ENCODE assay signal across 23 mouse cellular contexts in the genomic region with DNA sequence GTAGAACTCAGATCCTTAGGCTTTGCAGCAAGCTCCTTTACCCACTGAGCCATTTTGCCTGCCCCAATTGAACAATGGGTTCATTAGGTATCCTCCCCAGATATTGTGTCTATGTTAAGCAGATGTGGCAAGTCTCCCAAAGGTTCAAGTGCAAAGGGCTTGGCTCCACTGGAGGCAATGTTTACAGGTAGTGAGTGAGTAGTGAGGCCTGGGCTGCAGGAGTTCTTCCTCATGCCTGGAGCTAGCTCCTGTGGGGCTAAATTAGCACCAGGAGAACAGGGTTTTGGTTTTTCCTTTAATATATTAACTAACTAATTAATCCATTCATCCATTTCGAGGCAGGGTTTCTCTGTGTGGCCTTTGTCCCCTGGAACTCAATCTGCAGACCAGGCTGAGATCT. TPM values are rescaled to one million over a fixed set of nuclear protein-coding genes. Genes with fewer than 3 reads are reported as not detected.
DNase-seq lines count a peak whose midpoint lies in the region; TF ChIP-seq lines count a peak whose summit lies in the region.
"Had no signal": no experiment of that assay in that cellular context is flagged by ENCODE, and none has a peak within 500 bp of the region (broad histone marks: within the 10 kb centered on the region; RNA-seq: fewer than 3 reads in every experiment).

No protein-coding gene starts in this region.

- H3K9ac ChIP-seq in liver, adult 2 months (ENCODE audit: low read depth, low read length): 0 out of 2 replicates have a peak overlapping the region, but pooled peaks have one; percentile 43
- H3K9ac ChIP-seq: heart, embryonic 15.5 days; hindbrain, embryonic 14.5 days; liver, embryonic 14.5 days; midbrain, embryonic 13.5 days had no signal

- WGBS in liver, adult 2 months: 12% methylated on average over 1 of the region's 1 CpGs
- 38% methylated on average over 1 of the region's 1 CpGs for WGBS in kidney, adult 2 months
- 18% methylated on average over 1 of the region's 1 CpGs for WGBS in small intestine, adult 2 months

- H3K27me3 ChIP-seq in liver, adult 2 months (ENCODE audit: control insufficient read depth, insufficient read depth, low read length): no peaks in the 10 kb centered on the region
- H3K27me3 ChIP-seq in kidney, adult 2 months (replicated peaks; ENCODE audit: control insufficient read depth, insufficient read depth, low read length): no peaks in the 10 kb centered on the region
- no peaks in the 10 kb centered on the region for H3K27me3 ChIP-seq in small intestine, adult 2 months (ENCODE audit: control insufficient read depth, insufficient read depth, low read length)

- DNase-seq in liver, adult 2 months (ENCODE audit: extremely low read depth, low read depth, low spot score): peak; percentile 95
- no peak for DNase-seq in liver
- DNase-seq in kidney, adult 2 months: peak; percentile 91
- DNase-seq in kidney, postnatal 10 days: peak; percentile 42
- no peak for DNase-seq in embryo, embryonic 11 days
- no peak for DNase-seq in lung, postnatal 14 days
- DNase-seq in right cerebral cortex, postnatal 10 days (ENCODE audit: low spot score in 2 of 2): no peak
- DNase-seq: adrenal gland, postnatal 10 days; cerebellum, adult 9-10 months; gastrocnemius, postnatal 36 days; heart, postnatal 4 days; lung, postnatal 10 days; right cerebral cortex, postnatal 25 days had no signal

- no peak for TF ChIP-seq CTCF in liver, adult 2 months (IDR thresholded peaks at IDR 0.05; ENCODE audit: low read depth, low read length)
- TF ChIP-seq CTCF in kidney, adult 2 months (conservative IDR thresholded peaks at IDR 0.05; ENCODE audit: insufficient read depth, insufficient read length, low read depth, low read length): no peak
- no peak for TF ChIP-seq CTCF in small intestine, adult 2 months (IDR thresholded peaks at IDR 0.05; ENCODE audit: extremely low read depth, insufficient read length, insufficient replicate concordance, low read depth, low read length)

- peaks cover 13% of the 10 kb centered on the region for H3K4me1 ChIP-seq in liver, adult 2 months (ENCODE audit: control insufficient read depth, insufficient read depth, low read length)
- H3K4me1 ChIP-seq in kidney, adult 2 months (ENCODE audit: control insufficient read depth, insufficient read depth, low read length): peaks cover 12% of the 10 kb centered on the region; the same call in 1 of the 2 replicates
- peaks cover 12% of the 10 kb centered on the region; the same call in 1 of the 2 replicates for H3K4me1 ChIP-seq in small intestine, adult 2 months (ENCODE audit: control insufficient read depth, insufficient read depth, insufficient read length, low read length)
- H3K4me1 ChIP-seq: heart, embryonic 15.5 days; limb, embryonic 10.5 days; midbrain, embryonic 13.5 days had no signal

- H3K27ac ChIP-seq in liver, adult 2 months (replicated peaks; ENCODE audit: insufficient read depth, low read depth, low read length): peak overlapping the region; percentile 96
- peak overlapping the region; percentile 96 for H3K27ac ChIP-seq in kidney, adult 2 months (ENCODE audit: insufficient read depth, low read depth, low read length)
- peak overlapping the region; percentile 88 for H3K27ac ChIP-seq in small intestine, adult 2 months (ENCODE audit: insufficient read depth, low read depth, low read length)
- H3K27ac ChIP-seq: embryonic facial prominence, embryonic 10.5 days; heart, embryonic 15.5 days; hindbrain, embryonic 14.5 days; layer of hippocampus, adult 2 months; limb, embryonic 10.5 days; midbrain, embryonic 13.5 days had no signal

- no peak for TF ChIP-seq POLR2A in liver, adult 2 months (IDR thresholded peaks at IDR 0.05; ENCODE audit: extremely low read depth, insufficient read depth, low read length)
- no peak for TF ChIP-seq POLR2A in kidney, adult 2 months (IDR thresholded peaks at IDR 0.05; ENCODE audit: low read depth, low read length)
- TF ChIP-seq POLR2A in small intestine, adult 2 months (IDR thresholded peaks at IDR 0.05; ENCODE audit: low read depth, low read length): no peak

- no peaks in the 10 kb centered on the region for H3K36me3 ChIP-seq in liver, adult 2 months (ENCODE audit: control insufficient read depth, insufficient read depth, low read length)
- H3K36me3 ChIP-seq in kidney, adult 2 months (ENCODE audit: control insufficient read depth, insufficient read depth, low read length): no peaks in the 10 kb centered on the region
- no peaks in the 10 kb centered on the region for H3K36me3 ChIP-seq in small intestine, adult 2 months (ENCODE audit: control insufficient read depth, insufficient read depth, low read length)
- H3K36me3 ChIP-seq: embryonic facial prominence, embryonic 10.5 days; heart, embryonic 15.5 days; limb, embryonic 10.5 days; midbrain, embryonic 13.5 days had no signal

- H3K79me2 ChIP-seq in liver, adult 2 months (ENCODE audit: control insufficient read depth, insufficient read depth, low read length): no peaks in the 10 kb centered on the region

- no peak overlapping the region for H3K4me3 ChIP-seq in liver, adult 2 months (ENCODE audit: insufficient read depth, low read depth, low read length)
- no peak overlapping the region for H3K4me3 ChIP-seq in kidney, adult 2 months (ENCODE audit: insufficient read depth, low read depth, low read length)
- H3K4me3 ChIP-seq in small intestine, adult 2 months (ENCODE audit: low read depth, low read length): no peak overlapping the region
- H3K4me3 ChIP-seq: embryonic facial prominence, embryonic 10.5 days; heart, embryonic 15.5 days; layer of hippocampus, adult 2 months; limb, embryonic 10.5 days; midbrain, embryonic 13.5 days had no signal

RNA-seq across cellular contexts. Expression of gene Slc26a8, which starts 6.4 kb away (rescaled TPM):
- not detected in 2 replicates for total RNA-seq in liver, adult 2 months (2014; rRNA removed)
- polyA plus RNA-seq in liver, adult 2 months (2012; rRNA removed): 0.04 and 0.11 TPM in 2 replicates
- 0.86 and 0.91 TPM in 2 replicates for polyA plus RNA-seq in kidney, adult 2 months (2012; rRNA removed)
- polyA plus RNA-seq in small intestine, adult 2 months (2012; rRNA removed): 0.08 and 0.14 TPM in 2 replicates

RNA-seq across cellular contexts. Expression of gene Mapk14, which starts 7.5 kb away (rescaled TPM):
- 37.7 and 50.8 TPM in 2 replicates for total RNA-seq in liver, adult 2 months (2014; rRNA removed)
- polyA plus RNA-seq in liver, adult 2 months (2012; rRNA removed): 51.6 and 55.3 TPM in 2 replicates
- 92.2 and 97.3 TPM in 2 replicates for polyA plus RNA-seq in kidney, adult 2 months (2012; rRNA removed)
- polyA plus RNA-seq in small intestine, adult 2 months (2012; rRNA removed): 30.8 and 47.8 TPM in 2 replicates

RNA-seq across cellular contexts. Expression of gene AC170998.1, which starts 42.3 kb away (rescaled TPM):
- 2.3 and 2.8 TPM in 2 replicates for total RNA-seq in liver, adult 2 months (2014; rRNA removed)
- polyA plus RNA-seq in liver, adult 2 months (2012; rRNA removed): not detected in 2 replicates
- 0.63 and 0.94 TPM in 2 replicates for polyA plus RNA-seq in kidney, adult 2 months (2012; rRNA removed)
- 0.19 and 0.55 TPM in 2 replicates for polyA plus RNA-seq in small intestine, adult 2 months (2012; rRNA removed)
- total RNA-seq: monocyte, adult 5-6 weeks had no signal
- polyA plus RNA-seq: testis, adult 2 months had no signal

Comparison
In these comparisons a context has a peak if more than half of its experiments do, and no peak if none do; other contexts are left out.
1. DNase-seq: peak in liver, adult 2 months (single experiment), kidney, adult 2 months (single experiment) and kidney, postnatal 10 days (single experiment); none in liver (single experiment), embryo, embryonic 11 days (single experiment), lung, postnatal 14 days (single experiment) and right cerebral cortex, postnatal 10 days (0 of 2).
2. Peak in every context shown above with its lines, with median percentiles within 50 percentile points of each other: H3K27ac ChIP-seq.